Mouse (Mus musculus) 416B (cell line): ENCODE results near the gene Nfkbia.
A peak's percentile ranks its signal among the peaks of the same experiment; 100 is the strongest.

Experiments
- DNase-seq: peaks from one replicate; pipeline ENCODE4 v3.0.0; 2011; ENCODE audit warnings: low read depth

Nfkbia gene

DNA sequence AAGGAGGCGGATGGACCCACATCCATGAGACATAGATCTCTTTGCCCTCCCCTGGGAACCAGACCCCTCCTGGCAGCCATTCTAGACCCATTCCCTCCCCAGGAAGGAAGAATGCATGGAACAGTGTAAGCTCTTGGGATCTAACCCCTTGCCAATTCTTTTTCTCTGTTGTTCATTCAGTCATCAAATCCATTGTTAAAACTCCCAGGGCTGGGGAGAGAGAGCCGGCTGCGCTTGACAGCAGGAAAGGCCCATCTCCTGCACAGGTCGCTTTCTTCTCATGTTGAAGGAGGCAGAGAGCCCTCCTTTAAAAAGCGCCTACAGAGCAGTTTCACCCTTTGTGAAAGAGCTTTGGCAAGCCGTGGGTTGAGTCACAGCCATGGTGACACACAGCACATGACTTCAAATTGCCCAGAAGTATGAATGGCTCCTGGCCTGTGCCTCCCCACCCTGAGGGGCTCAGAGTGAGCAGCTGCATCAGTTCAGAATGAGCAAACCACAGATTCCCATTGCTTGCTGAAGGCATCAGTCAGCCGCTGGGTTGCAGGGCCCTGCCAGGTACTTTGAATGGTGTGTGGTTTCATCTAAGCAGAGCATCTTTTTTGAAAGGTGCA lies 26.3 kb downstream of the Nfkbia start:
- DNase-seq, result peak; percentile 74

GRCm38 (mm10) chr12:55465401-55465983 lies 27.0 kb downstream of the Nfkbia start:
- peak; percentile 66 for DNase-seq

GRCm38 (mm10) chr12:55464846-55465361 lies 27.5 kb downstream of the Nfkbia start:
- DNase-seq, result no peak

DNA sequence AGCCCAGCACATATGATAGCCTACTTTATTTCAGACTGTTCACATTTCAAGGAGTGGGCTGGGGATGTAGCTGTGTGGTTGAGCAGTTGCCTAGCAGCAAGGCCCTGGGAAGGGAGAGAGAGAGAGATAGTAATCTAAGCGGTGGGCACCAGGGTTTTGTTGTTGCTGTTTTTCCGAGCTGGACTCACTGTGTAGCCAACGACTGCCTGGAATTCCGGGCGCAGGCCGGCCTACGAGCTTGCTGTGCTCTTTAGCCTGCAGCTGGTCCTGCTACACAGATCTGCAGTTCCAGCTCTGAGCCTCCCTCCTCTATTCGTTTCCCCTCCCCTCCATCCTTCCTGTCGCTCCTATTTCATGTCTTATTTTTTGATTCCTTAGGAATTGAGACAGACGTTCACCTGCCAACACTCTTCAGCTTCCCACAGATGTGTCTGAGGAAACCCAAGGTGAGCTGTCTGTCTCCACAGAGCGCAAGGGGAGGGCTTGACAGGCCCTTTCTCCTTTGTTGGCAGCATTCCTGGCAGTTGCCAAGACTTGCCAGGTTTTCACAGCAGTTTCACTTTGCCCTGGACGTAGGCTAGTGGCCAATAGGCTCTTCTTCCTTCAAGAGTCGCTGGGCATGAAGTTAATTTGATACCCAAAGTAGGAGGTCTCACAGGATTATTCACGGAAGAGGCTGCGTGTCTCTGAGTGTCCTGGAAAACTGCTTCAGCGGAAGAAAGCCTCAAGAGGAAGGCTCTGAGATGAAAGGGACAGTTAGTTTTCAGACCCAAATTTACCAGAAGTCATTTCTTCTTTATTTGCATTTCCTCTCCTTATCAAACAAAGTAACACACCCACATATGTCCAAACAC lies 28.2 kb downstream of the Nfkbia start:
- DNase-seq, result peak; percentile 77

GRCm38 (mm10) chr12:55463087-55463486 lies 29.4 kb downstream of the Nfkbia start:
- no peak for DNase-seq

GRCm38 (mm10) chr12:55462456-55462855 lies 30.0 kb downstream of the Nfkbia start:
- DNase-seq, result no peak

DNA sequence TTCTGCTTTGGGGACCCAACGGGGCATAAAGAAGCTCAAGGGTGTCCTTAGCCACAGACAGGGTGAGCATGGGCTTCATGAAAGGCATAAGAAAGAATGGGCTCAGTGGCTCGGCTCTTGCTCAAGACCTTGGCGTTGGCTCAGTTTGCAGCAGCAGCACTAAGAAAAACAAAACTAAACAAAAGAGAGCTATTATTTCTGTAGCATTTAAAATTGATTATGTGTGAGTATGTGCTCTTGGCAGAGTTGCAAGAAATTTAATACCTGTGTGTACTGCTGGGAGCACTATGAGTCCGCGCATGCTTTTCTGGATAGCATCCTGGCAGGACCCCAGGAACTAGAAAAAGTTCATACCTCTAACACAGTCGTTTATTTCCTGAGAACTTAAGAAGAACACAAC lies 30.7 kb downstream of the Nfkbia start:
- no peak for DNase-seq

- DNase-seq, result no peak
These were observed 31.5 kb downstream of the Nfkbia start for GRCm38 (mm10) chr12:55460900-55461299.

DNA sequence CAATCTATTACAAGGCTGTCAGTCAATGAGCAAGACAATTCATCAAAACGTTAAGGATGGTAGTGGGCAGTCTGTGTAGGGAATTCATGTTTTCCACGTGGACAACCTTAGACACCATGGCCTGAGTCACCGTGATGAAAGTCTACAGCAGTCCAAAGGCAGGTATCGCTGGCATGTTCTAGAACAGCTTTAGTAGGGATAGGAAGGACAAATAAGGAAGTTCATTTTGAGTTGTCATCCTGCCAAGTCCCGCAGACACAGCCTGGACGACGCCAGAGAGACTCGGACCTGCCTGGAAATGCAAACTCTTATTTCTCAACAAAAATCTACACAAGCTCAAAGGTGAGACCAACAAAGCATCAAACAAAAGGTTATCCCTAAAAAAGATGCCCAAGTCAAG lies 32.7 kb downstream of the Nfkbia start:
- peak; percentile 49 for DNase-seq

DNA sequence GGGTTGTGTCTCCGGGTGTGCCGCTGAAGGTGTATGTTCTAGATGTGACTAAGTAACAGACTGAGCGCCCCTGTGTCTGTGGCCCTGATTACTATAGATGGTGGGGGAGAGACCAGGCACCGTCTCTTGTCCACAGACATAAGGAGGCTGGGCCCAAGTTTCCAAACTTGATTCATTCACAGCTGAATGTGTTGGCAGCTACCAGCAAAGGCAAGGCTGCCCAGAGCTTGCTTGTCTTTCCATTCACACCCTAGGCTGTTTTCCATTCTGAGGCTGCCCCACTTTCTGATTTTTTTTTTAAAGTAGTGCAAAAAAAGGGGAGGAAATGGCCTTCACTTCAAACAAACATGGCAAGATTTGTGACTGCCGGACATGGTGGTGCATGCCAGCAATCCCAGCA lies 35.6 kb downstream of the Nfkbia start:
- no peak for DNase-seq

DNA sequence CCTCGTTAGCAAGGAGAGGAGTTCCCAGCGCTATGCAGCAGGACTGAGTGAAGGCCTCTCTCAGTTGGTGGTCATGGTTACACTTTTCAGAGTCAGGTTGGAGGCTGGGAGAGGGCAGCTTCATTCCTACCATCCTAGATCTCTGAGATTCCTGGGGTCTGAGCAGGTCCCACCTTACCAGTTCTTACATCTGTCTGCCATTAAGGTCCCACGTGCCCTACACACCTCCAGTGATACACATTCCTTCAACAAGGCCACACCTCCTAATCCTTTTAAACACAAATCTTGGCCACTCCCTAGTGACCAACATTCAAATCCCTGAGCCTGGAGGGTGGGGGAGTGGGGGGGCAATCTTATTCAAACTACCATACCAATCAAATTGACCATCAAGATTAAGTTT lies 36.3 kb downstream of the Nfkbia start:
- DNase-seq, result no peak

GRCm38 (mm10) chr12:55455206-55455605 lies 37.2 kb downstream of the Nfkbia start:
- no peak for DNase-seq

DNA sequence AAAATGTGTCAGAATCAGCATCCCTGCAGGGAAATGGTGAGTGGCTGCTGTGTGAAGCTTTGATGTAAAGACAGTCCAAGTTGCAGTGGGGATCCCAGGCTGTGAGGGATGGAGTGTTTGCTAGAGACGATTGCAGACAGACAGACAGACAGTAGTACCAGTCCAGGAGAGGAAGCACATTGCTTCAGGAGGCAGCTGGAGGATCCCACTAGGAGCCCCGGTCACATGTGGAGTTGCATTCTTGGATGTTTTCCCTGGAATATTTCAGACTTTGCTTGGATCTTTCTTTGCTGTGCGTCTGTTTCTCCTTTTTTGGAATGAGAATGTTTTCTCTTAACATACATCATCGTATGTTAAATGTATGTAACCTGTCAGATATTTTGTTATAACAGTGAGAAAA lies 38.5 kb downstream of the Nfkbia start:
- no peak for DNase-seq

GRCm38 (mm10) chr12:55452839-55453238 lies 39.6 kb downstream of the Nfkbia start:
- DNase-seq, result no peak

GRCm38 (mm10) chr12:55450421-55450820 lies 42.0 kb downstream of the Nfkbia start:
- peak; percentile 51 for DNase-seq

DNA sequence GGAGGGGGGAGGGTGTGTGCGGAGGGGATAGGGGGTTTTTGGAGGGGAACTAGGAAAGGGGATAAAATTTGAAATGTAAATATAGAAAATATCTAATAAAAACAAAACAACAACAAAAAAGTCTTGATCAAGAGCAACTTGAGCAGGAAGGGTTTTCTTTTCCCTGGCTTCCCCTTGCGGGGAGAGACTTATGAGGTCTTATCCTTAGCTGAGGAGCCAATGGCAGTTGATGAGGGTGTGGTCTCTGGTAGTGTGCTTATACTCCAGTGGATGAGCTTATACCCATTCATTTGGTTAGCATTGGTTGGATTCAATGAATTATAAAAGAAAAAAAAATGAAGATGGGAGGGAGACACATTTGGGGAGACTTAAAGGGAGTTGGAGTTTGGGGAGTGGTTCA lies 43.4 kb downstream of the Nfkbia start:
- no peak for DNase-seq

DNA sequence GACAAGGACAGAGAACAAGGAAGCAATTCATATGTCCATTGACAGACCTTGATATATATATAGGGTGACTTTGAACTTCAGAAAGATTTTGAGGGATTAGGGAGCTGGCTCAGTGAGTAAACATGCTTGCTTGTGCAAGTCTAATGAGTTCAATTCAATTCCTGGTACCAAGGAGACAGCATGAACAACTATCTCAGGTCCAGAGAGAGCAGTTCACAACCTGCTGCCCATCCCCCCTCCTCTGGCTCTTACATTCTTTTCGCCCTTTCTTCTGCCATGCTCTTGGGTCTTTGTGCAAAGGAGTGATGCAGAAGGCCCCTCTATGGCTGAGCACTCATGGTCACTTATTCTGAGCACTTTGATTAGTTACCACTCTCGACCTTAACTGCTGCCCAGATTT lies 44.0 kb downstream of the Nfkbia start:
- DNase-seq, result no peak

- no peak for DNase-seq
These were observed 45.1 kb downstream of the Nfkbia start for GRCm38 (mm10) chr12:55447396-55447760.

DNA sequence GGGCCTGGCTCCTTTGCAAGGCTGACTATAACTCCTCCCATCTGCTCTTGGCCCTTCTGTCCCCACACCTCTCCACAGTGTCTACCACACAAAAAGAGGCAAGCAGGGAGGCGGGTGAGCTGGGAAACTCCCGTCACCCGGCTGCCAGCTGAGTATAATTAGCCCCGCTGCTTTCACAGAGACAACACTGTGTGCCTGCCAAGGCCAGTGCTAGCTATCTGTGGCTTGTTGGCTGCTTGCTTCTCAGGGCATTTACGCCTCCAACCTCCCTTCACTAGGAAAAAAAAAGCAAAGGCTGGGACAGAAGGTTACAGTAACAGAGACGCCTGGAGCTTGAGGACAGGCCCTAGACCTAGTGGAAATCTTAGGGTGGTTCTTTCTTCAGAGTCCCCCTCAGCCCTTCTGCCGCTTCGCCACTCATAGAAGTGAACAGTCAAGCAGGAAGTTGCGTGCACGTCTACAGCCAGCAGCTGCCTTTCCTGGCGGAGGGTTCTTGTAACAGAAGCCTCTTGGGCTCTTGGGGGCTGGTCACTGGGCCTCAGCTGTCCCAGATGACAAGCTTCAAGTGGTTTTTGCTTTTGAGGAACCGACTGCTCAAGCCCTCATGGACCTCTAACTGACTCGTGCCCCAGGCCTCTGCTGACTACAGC lies 45.6 kb downstream of the Nfkbia start:
- peak; percentile 92 for DNase-seq

DNA sequence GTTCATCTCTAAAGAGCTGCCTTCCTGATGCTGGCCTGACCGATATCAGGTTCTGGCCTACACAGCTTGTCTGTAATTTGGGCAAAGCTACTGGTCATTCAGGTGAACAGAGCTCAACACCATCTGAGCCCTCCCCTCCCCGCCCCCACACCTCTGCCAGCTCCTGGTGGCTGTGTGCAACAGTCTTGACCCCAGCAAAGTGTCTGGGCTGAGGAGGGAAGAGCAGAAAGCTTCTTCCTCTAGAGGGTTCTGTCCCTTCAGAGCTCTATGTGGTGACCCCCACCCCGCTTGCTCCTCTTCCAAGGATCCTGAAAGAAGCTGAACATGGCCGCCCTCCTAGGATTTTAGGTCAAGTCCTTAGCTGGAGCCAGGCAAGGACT lies 46.1 kb downstream of the Nfkbia start:
- no peak for DNase-seq

DNA sequence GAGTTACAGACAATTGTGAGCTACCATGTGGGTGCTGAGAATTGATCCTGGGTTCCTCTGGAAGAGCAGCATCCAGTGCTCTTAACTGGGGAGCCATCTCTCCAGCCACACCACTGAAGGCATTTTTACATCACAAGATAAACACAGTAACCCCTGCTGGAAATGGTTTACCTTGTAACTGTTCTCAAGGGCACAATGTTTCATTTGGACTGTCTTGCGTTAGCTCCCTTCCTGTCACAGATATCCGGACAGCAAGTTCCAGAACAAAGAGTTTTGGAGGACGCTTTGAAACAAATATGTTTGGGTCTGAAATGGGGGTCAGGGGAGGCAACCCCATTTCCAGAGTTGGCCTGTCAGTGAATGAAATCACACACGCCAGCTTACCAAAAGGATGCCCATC lies 46.9 kb downstream of the Nfkbia start:
- no peak for DNase-seq

DNA sequence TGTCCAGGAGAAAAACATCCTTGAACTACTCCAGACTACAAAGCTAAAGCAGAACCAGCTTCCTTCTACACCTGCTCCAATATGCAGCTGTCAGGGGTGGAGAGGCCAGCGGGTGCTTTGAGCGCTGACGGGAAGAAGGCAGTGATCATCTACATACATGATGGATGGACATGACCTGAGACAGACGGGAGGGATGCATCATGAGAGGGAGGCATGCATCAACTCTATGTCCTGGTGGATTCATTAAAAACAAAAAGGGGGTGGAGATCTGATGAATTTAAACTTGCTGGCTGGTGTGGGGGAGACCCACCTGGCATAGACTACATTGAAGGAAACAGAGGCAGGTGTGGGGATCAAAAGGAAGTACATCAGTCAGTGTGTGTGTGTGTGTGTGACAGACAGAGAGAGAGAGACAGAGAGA lies 48.4 kb downstream of the Nfkbia start:
- no peak for DNase-seq
